Mouse (Mus musculus): ENCODE results near the gene Alg9. TPM values are rescaled to one million over a fixed set of nuclear protein-coding genes. Genes with fewer than 3 reads are reported as not detected.

The Alg9 gene
- polyA plus RNA-seq, 1 experiment from 2014 or later = 37.3 TPM

- H3K9me3 ChIP-seq (replicated peaks; ENCODE audit: control insufficient read depth, low read length) = no peaks in the 10 kb centered on the region
- no peak within 1 kb of the TSS for H3K9ac ChIP-seq (ENCODE audit: low read depth, low read length)
- H3K27me3 ChIP-seq (ENCODE audit: control insufficient read depth, insufficient read depth, low read length) = no peaks in the 10 kb centered on the region
- no peak within 1 kb of the TSS for H3K27ac ChIP-seq (ENCODE audit: low read depth, low read length)
- peak; percentile 93 for ATAC-seq (replicated peaks; ENCODE audit: insufficient number of reproducible peaks, low FRiP score, low TSS enrichment)
- no peaks in the 10 kb centered on the region for H3K36me3 ChIP-seq (ENCODE audit: control insufficient read depth, insufficient read depth, low read length)
- H3K4me1 ChIP-seq (ENCODE audit: control insufficient read depth, insufficient read depth, low read length) = 0 out of 2 replicates have a peak, but pooled peaks cover 4% of the 10 kb centered on the region
- H3K4me3 ChIP-seq (ENCODE audit: low read depth, low read length) = peak within 1 kb of the TSS; percentile 31
- 14% methylated on average over 36 of the region's 36 CpGs for WGBS (ENCODE audit: insufficient replicate concordance)
- peak within 1 kb of the TSS; percentile 70 for H3K4me2 ChIP-seq
Measured at GRCm38 (mm10) chr9:50738914-50739870, 35.6 kb upstream of the Alg9 start, which contains the start of gene Dixdc1. Dixdc1 (minus strand) TSS chr9:50739517.

- H3K9ac ChIP-seq (ENCODE audit: low read depth, low read length) = no peak overlapping the region
- 81% methylated on average over 14 of the region's 14 CpGs for WGBS (ENCODE audit: insufficient replicate concordance)
Measured at GRCm38 (mm10) chr9:50740867-50741784, 33.7 kb upstream of the Alg9 start.

GRCm38 (mm10) chr9:50742261-50742660 lies 32.6 kb upstream of the Alg9 start:
- H3K4me2 ChIP-seq = no peak overlapping the region

More at GRCm38 (mm10) chr9:50740867-50741784, 33.7 kb upstream of the Alg9 start:
- peaks cover 9% of the 10 kb centered on the region; the same call in 1 of the 2 replicates for H3K4me1 ChIP-seq (ENCODE audit: control insufficient read depth, insufficient read depth, low read length)
- ATAC-seq (replicated peaks; ENCODE audit: insufficient number of reproducible peaks, low FRiP score, low TSS enrichment) = no peak
- H3K9me3 ChIP-seq (replicated peaks; ENCODE audit: control insufficient read depth, low read length) = no peaks in the 10 kb centered on the region
- H3K4me2 ChIP-seq = no peak overlapping the region
- no peaks in the 10 kb centered on the region for H3K36me3 ChIP-seq (ENCODE audit: control insufficient read depth, insufficient read depth, low read length)
- no peaks in the 10 kb centered on the region for H3K27me3 ChIP-seq (ENCODE audit: control insufficient read depth, insufficient read depth, low read length)
- H3K4me3 ChIP-seq (ENCODE audit: low read depth, low read length) = no peak overlapping the region
- H3K27ac ChIP-seq (ENCODE audit: low read depth, low read length) = no peak overlapping the region

GRCm38 (mm10) chr9:50742744-50743143 lies 32.1 kb upstream of the Alg9 start:
- WGBS (ENCODE audit: insufficient replicate concordance) = 55% methylated on average over 2 of the region's 2 CpGs
- no peak overlapping the region for H3K27ac ChIP-seq (ENCODE audit: low read depth, low read length)
- H3K9ac ChIP-seq (ENCODE audit: low read depth, low read length) = no peak overlapping the region
- H3K9me3 ChIP-seq (replicated peaks; ENCODE audit: control insufficient read depth, low read length) = no peaks in the 10 kb centered on the region
- no peak overlapping the region for H3K4me2 ChIP-seq
- H3K4me3 ChIP-seq (ENCODE audit: low read depth, low read length) = no peak overlapping the region
- no peaks in the 10 kb centered on the region for H3K27me3 ChIP-seq (ENCODE audit: control insufficient read depth, insufficient read depth, low read length)
- peaks cover 10% of the 10 kb centered on the region; the same call in 1 of the 2 replicates for H3K4me1 ChIP-seq (ENCODE audit: control insufficient read depth, insufficient read depth, low read length)
- no peak for ATAC-seq (replicated peaks; ENCODE audit: insufficient number of reproducible peaks, low FRiP score, low TSS enrichment)
- no peaks in the 10 kb centered on the region for H3K36me3 ChIP-seq (ENCODE audit: control insufficient read depth, insufficient read depth, low read length)

More at GRCm38 (mm10) chr9:50742261-50742660, 32.6 kb upstream of the Alg9 start:
- Histone ChIP-seq H3K9ac (ENCODE audit: low read depth, low read length) (no peak overlapping the region), H3K27me3 (ENCODE audit: control insufficient read depth, insufficient read depth, low read length) (no peaks in the 10 kb centered on the region), H3K9me3 (replicated peaks; ENCODE audit: control insufficient read depth, low read length) (no peaks in the 10 kb centered on the region), H3K27ac (ENCODE audit: low read depth, low read length) (no peak overlapping the region), H3K4me1 (ENCODE audit: control insufficient read depth, insufficient read depth, low read length) (peaks cover 10% of the 10 kb centered on the region; the same call in 1 of the 2 replicates), H3K4me3 (ENCODE audit: low read depth, low read length) (no peak overlapping the region), H3K36me3 (ENCODE audit: control insufficient read depth, insufficient read depth, low read length) (no peaks in the 10 kb centered on the region)
- WGBS (ENCODE audit: insufficient replicate concordance) = 83% methylated on average over 3 of the region's 3 CpGs
- no peak for ATAC-seq (replicated peaks; ENCODE audit: insufficient number of reproducible peaks, low FRiP score, low TSS enrichment)

- Histone ChIP-seq H3K9ac (ENCODE audit: low read depth, low read length) (peak overlapping the region; percentile 81), H3K4me3 (ENCODE audit: low read depth, low read length) (peak overlapping the region; percentile 53), H3K4me1 (ENCODE audit: control insufficient read depth, insufficient read depth, low read length) (peaks cover 14% of the 10 kb centered on the region; the same call in 1 of the 2 replicates), H3K27ac (ENCODE audit: low read depth, low read length) (peak overlapping the region; percentile 80), H3K9me3 (replicated peaks; ENCODE audit: control insufficient read depth, low read length) (no peaks in the 10 kb centered on the region), H3K27me3 (ENCODE audit: control insufficient read depth, insufficient read depth, low read length) (no peaks in the 10 kb centered on the region), H3K4me2 (peak overlapping the region; percentile 80), H3K36me3 (ENCODE audit: control insufficient read depth, insufficient read depth, low read length) (no peaks in the 10 kb centered on the region)
- no peak for ATAC-seq (replicated peaks; ENCODE audit: insufficient number of reproducible peaks, low FRiP score, low TSS enrichment)
- 12% methylated on average over 7 of the region's 7 CpGs for WGBS (ENCODE audit: insufficient replicate concordance)
Measured at GRCm38 (mm10) chr9:50745806-50746205, 29.0 kb upstream of the Alg9 start.

GRCm38 (mm10) chr9:50746214-50746677 lies 28.6 kb upstream of the Alg9 start, which contains the start of gene 2310030G06Rik:
2310030G06Rik (minus strand) TSS chr9:50746536.
- Histone ChIP-seq H3K4me1 (ENCODE audit: control insufficient read depth, insufficient read depth, low read length) (peaks cover 14% of the 10 kb centered on the region; the same call in 1 of the 2 replicates), H3K9me3 (replicated peaks; ENCODE audit: control insufficient read depth, low read length) (no peaks in the 10 kb centered on the region), H3K4me2 (peak within 1 kb of the TSS; percentile 80), H3K4me3 (ENCODE audit: low read depth, low read length) (peak within 1 kb of the TSS; percentile 53), H3K9ac (ENCODE audit: low read depth, low read length) (peak within 1 kb of the TSS; percentile 81), H3K27ac (ENCODE audit: low read depth, low read length) (peak within 1 kb of the TSS; percentile 80), H3K27me3 (ENCODE audit: control insufficient read depth, insufficient read depth, low read length) (no peaks in the 10 kb centered on the region), H3K36me3 (ENCODE audit: control insufficient read depth, insufficient read depth, low read length) (no peaks in the 10 kb centered on the region)
- ATAC-seq (replicated peaks; ENCODE audit: insufficient number of reproducible peaks, low FRiP score, low TSS enrichment) = no peak
- WGBS (ENCODE audit: insufficient replicate concordance) = 1% methylated on average over 19 of the region's 19 CpGs

GRCm38 (mm10) chr9:50750706-50751105 lies 24.1 kb upstream of the Alg9 start:
- WGBS (ENCODE audit: insufficient replicate concordance) = 46% methylated on average over 6 of the region's 6 CpGs
- Histone ChIP-seq H3K27ac (ENCODE audit: low read depth, low read length) (peak overlapping the region; percentile 98), H3K9ac (ENCODE audit: low read depth, low read length) (peak overlapping the region; percentile 92), H3K27me3 (ENCODE audit: control insufficient read depth, insufficient read depth, low read length) (no peaks in the 10 kb centered on the region), H3K4me3 (ENCODE audit: low read depth, low read length) (peak overlapping the region; percentile 54), H3K36me3 (ENCODE audit: control insufficient read depth, insufficient read depth, low read length) (no peaks in the 10 kb centered on the region), H3K4me2 (peak overlapping the region; percentile 62), H3K4me1 (ENCODE audit: control insufficient read depth, insufficient read depth, low read length) (peaks cover 14% of the 10 kb centered on the region; the same call in 1 of the 2 replicates), H3K9me3 (replicated peaks; ENCODE audit: control insufficient read depth, low read length) (no peaks in the 10 kb centered on the region)
- no peak for ATAC-seq (replicated peaks; ENCODE audit: insufficient number of reproducible peaks, low FRiP score, low TSS enrichment)

- ATAC-seq (replicated peaks; ENCODE audit: insufficient number of reproducible peaks, low FRiP score, low TSS enrichment) = no peak
- Histone ChIP-seq H3K9ac (ENCODE audit: low read depth, low read length) (peak within 1 kb of the TSS; percentile 92), H3K4me2 (peak within 1 kb of the TSS; percentile 62), H3K27ac (ENCODE audit: low read depth, low read length) (peak within 1 kb of the TSS; percentile 98), H3K4me3 (ENCODE audit: low read depth, low read length) (peak within 1 kb of the TSS; percentile 54), H3K36me3 (ENCODE audit: control insufficient read depth, insufficient read depth, low read length) (no peaks in the 10 kb centered on the region), H3K4me1 (ENCODE audit: control insufficient read depth, insufficient read depth, low read length) (peaks cover 9% of the 10 kb centered on the region; the same call in 1 of the 2 replicates), H3K27me3 (ENCODE audit: control insufficient read depth, insufficient read depth, low read length) (no peaks in the 10 kb centered on the region), H3K9me3 (replicated peaks; ENCODE audit: control insufficient read depth, low read length) (no peaks in the 10 kb centered on the region)
- WGBS (ENCODE audit: insufficient replicate concordance) = 39% methylated on average over 22 of the region's 22 CpGs
Measured at GRCm38 (mm10) chr9:50751323-50751722, 23.5 kb upstream of the Alg9 start, which contains the start of gene Cryab. Cryab (plus strand) TSS chr9:50751325.

Data from heart, embryonic 11.5 days (tissue).